Comparison of ENCODE assay signal across 8 mouse cellular contexts in the genomic region with DNA sequence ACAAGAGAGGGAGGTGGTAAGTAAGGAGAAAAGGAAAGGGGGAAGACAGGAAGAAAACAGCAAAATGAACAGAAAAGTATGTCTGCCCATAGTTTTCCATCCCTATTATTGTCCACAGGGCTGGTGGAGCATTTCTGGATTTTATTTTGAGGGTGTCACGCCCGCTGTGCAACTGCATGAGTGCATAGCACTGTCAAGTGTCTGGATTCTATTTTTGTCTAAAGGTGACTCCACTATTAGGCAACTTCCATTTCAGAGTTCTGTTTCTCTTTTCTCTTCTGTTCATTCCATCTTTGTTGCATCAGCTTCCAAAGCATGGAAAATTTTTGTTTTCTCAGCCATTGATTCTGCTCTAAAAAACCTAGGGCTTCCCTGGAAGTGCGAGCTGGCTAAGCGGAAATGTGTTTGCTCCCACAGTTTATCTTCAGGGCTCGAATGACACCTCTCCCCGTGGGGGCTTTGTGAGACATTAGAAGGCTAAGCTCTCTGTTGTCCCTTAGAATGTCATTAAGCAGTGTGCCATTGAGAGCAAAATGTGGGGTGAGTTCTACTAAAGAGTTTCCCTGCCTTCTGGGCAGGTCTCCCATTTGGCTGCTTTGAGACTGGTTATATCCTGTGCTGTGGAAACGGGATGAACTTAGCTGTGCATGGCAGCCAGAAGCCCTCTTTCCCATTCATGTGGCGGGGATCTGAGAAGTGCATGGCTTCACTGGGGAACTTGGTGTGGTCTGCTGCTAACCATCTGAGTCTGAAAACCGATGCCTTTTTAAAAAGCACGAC.
A peak's percentile ranks its signal among the peaks of the same experiment; 100 is the strongest.
DNase-seq lines count a peak whose midpoint lies in the region; ATAC-seq and TF ChIP-seq lines count a peak whose summit lies in the region.

No protein-coding gene starts in this region.

- no peaks in the 10 kb centered on the region for H3K27me3 ChIP-seq in hindbrain, embryonic 13.5 days
- H3K27me3 ChIP-seq in lung, postnatal 0 days (replicated peaks; ENCODE audit: insufficient read depth, low read length): no peaks in the 10 kb centered on the region

- H3K36me3 ChIP-seq in hindbrain, embryonic 13.5 days: peaks cover 3% of the 10 kb centered on the region; the same call in 1 of the 2 replicates
- no peaks in the 10 kb centered on the region for H3K36me3 ChIP-seq in lung, postnatal 0 days (ENCODE audit: insufficient read depth, low read length)

- peak; percentile 37; the same call in 1 of the 2 replicates for TF ChIP-seq EP300 in lung, postnatal 0 days (IDR thresholded peaks at IDR 0.05)

- peak; percentile 29 for DNase-seq in NIH3T3 (ENCODE audit: low read depth)
- peak; percentile 78 for DNase-seq in gastrocnemius, adult 2 months
- peak; percentile 43 for DNase-seq in lung, postnatal 0 days (ENCODE audit: low spot score)
- DNase-seq in spleen, postnatal 4 days (ENCODE audit: low spot score in 2 of 2): no peak
- no peak for DNase-seq in left cerebral cortex, postnatal 36 days (ENCODE audit: low spot score in 2 of 2)
- DNase-seq in ovary, postnatal 10 days (ENCODE audit: low spot score): no peak

- 26% methylated on average over 10 of the region's 10 CpGs for WGBS in hindbrain, embryonic 13.5 days
- 33% methylated on average over 10 of the region's 10 CpGs for WGBS in lung, postnatal 0 days

- ATAC-seq in hindbrain, embryonic 13.5 days (ENCODE audit: low FRiP score): peak; percentile 41; the same call in 1 of the 2 replicates
- ATAC-seq in lung, postnatal 0 days: peak; percentile 38

- no peaks in the 10 kb centered on the region for H3K9me3 ChIP-seq in hindbrain, embryonic 13.5 days
- no peaks in the 10 kb centered on the region for H3K9me3 ChIP-seq in lung, postnatal 0 days (ENCODE audit: low read length)

- H3K4me2 ChIP-seq in hindbrain, embryonic 13.5 days: no peak overlapping the region
- H3K4me2 ChIP-seq in lung, postnatal 0 days (replicated peaks; ENCODE audit: low read depth, low read length): 0 out of 2 replicates have a peak overlapping the region, but pooled peaks have one; percentile 3

- TF ChIP-seq CTCF in gastrocnemius, adult 2 months (IDR thresholded peaks at IDR 0.05): no peak
- TF ChIP-seq CTCF in lung, postnatal 0 days (IDR thresholded peaks at IDR 0.05): no peak

- H3K27ac ChIP-seq in brown adipose tissue, adult 24 weeks (replicated peaks; ENCODE audit: low read depth, low read length): peak overlapping the region; percentile 41
- H3K27ac ChIP-seq in gastrocnemius, adult 2 months: peak overlapping the region; percentile 90
- H3K27ac ChIP-seq in hindbrain, embryonic 13.5 days: peak overlapping the region; percentile 1; the same call in 1 of the 2 replicates
- H3K27ac ChIP-seq in lung, postnatal 0 days (ENCODE audit: low read length): 0 out of 2 replicates have a peak overlapping the region, but pooled peaks have one; percentile 21

- H3K9ac ChIP-seq in hindbrain, embryonic 13.5 days: no peak overlapping the region
- H3K9ac ChIP-seq in lung, postnatal 0 days (replicated peaks; ENCODE audit: low read depth): no peak overlapping the region

- H3K4me3 ChIP-seq in brown adipose tissue, adult 24 weeks (ENCODE audit: insufficient read depth, low read depth, low read length): no peak overlapping the region
- H3K4me3 ChIP-seq in gastrocnemius, adult 2 months: peak overlapping the region; percentile 64
- H3K4me3 ChIP-seq in hindbrain, embryonic 13.5 days: no peak overlapping the region
- H3K4me3 ChIP-seq in lung, postnatal 0 days (ENCODE audit: low read depth, low read length): no peak overlapping the region

- peaks cover 37% of the 10 kb centered on the region for H3K4me1 ChIP-seq in brown adipose tissue, adult 24 weeks (ENCODE audit: control insufficient read depth, insufficient read depth, insufficient read length, low read length)
- peaks cover 37% of the 10 kb centered on the region for H3K4me1 ChIP-seq in hindbrain, embryonic 13.5 days (replicated peaks)
- H3K4me1 ChIP-seq in lung, postnatal 0 days (ENCODE audit: insufficient read depth, low read depth, low read length): peaks cover 9% of the 10 kb centered on the region; the same call in 1 of the 2 replicates

- intact Hi-C loops in gastrocnemius, adult 2 months (cut with DNase I): loop anchor here (5.0 kb wide), 2 partner anchors 44 to 174 kb away; no protein-coding TSS in a partner anchor
- intact Hi-C loops in left cerebral cortex, postnatal 36 days (cut with DNase I): loop anchor here (10.0 kb wide), 1 partner anchor 329 kb away; the partner anchor contains the start of gene Ptprg

Comparison
In these comparisons a context has a peak if more than half of its experiments do, and no peak if none do; other contexts are left out.
1. DNase-seq: peak in NIH3T3 (single experiment), gastrocnemius, adult 2 months (single experiment) and lung, postnatal 0 days (single experiment); none in spleen, postnatal 4 days (0 of 2), left cerebral cortex, postnatal 36 days (0 of 2) and ovary, postnatal 10 days (single experiment).
2. H3K27ac ChIP-seq: peak in every context shown above with its lines; median percentile 90 in gastrocnemius, adult 2 months; 41 in brown adipose tissue, adult 24 weeks; 21 in lung, postnatal 0 days; 1 in hindbrain, embryonic 13.5 days.